Mouse (Mus musculus): ENCODE results near the gene Olfr970.
"Not testable (repeated sequence)": the region's sequence is repeated elsewhere in the genome, so short reads cannot be mapped to it uniquely, and the experiment has no call there.

The Olfr970 gene

GRCm38 (mm10) chr9:39808560-39808959 is at the start of gene Olfr970:
Olfr970 (plus strand) TSS chr9:39808860.
- no peak for DNase-seq (ENCODE audit: low read depth, low spot score)

- no peak for DNase-seq (ENCODE audit: low read depth, low spot score)
These were observed 25.5 kb upstream of the Olfr970 start, which contains the start of gene Olfr968 for GRCm38 (mm10) chr9:39783153-39783552. Olfr968 (minus strand) TSS chr9:39783253.

- no peak for DNase-seq (ENCODE audit: low read depth, low spot score)
These were observed 18.1 kb upstream of the Olfr970 start, which contains the start of gene Olfr969 for GRCm38 (mm10) chr9:39790558-39790957. Olfr969 (plus strand) TSS chr9:39790945.

GRCm38 (mm10) chr9:39836576-39836975 is 27.9 kb downstream of the Olfr970 start, which contains the start of gene Olfr971:
Olfr971 (plus strand) TSS chr9:39836876.
- not testable (repeated sequence) for DNase-seq (ENCODE audit: low read depth, low spot score)

- DNase-seq (ENCODE audit: low read depth, low spot score): no peak
These were observed 57.5 kb downstream of the Olfr970 start, which contains the start of gene Olfr972 for GRCm38 (mm10) chr9:39866122-39866521. Olfr972 (plus strand) TSS chr9:39866422.

All from skeletal muscle tissue, adult 2 months (tissue).